Mouse (Mus musculus) limb, embryonic 14.5 days (tissue): ENCODE results near the gene Atad2b. TPM values are rescaled to one million over a fixed set of nuclear protein-coding genes. Genes with fewer than 3 reads are reported as not detected.

Source experiments
- ATAC-seq: fragments of 200-750 bp; cut with Nextera tagmentation; 2 replicates; pipeline ENCODE4 v1.8.0; 2017; ENCODE audit warnings: low read depth, moderate number of reproducible peaks, moderate TSS enrichment; ENCODE audit not compliant: low FRiP score
- DNase-seq: peaks from one replicate; pipeline ENCODE4 v3.0.0-alpha.2; 2015; ENCODE audit warnings: low spot score
- H3K27ac ChIP-seq: fragments of 300-500 bp; sonication (generic); replicated peaks from 2 replicates; pipeline ENCODE4 v1.5.1; 2014; ENCODE audit warnings: low read depth, mild to moderate bottlenecking, low read length, moderate library complexity, mixed read lengths
- H3K27me3 ChIP-seq: fragments of 300-500 bp; sonication (generic); 2 replicates; pipeline ENCODE4 v1.6.1; 2014; ENCODE audit warnings: low read length, mixed read lengths; ENCODE audit not compliant: control insufficient read depth, insufficient read depth
- H3K36me3 ChIP-seq: fragments of 300-500 bp; sonication (generic); 2 replicates; pipeline ENCODE4 v1.6.1; 2014; ENCODE audit warnings: mild to moderate bottlenecking, low read length, moderate library complexity, mixed read lengths; ENCODE audit not compliant: control insufficient read depth, insufficient read depth
- H3K4me1 ChIP-seq: fragments of 300-500 bp; sonication (generic); 2 replicates; pipeline ENCODE4 v1.6.1; 2014; ENCODE audit warnings: antibody characterized with exemption, low read length, mixed read lengths; ENCODE audit not compliant: control insufficient read depth, insufficient read depth
- H3K4me2 ChIP-seq: fragments of 300-500 bp; sonication (generic); replicated peaks from 2 replicates; pipeline ENCODE4 v1.6.1; 2014; ENCODE audit warnings: low read depth, mild to moderate bottlenecking, low read length, moderate library complexity; ENCODE audit not compliant: severe bottlenecking
- H3K4me3 ChIP-seq: fragments of 300-500 bp; sonication (generic); replicated peaks from 2 replicates; pipeline ENCODE4 v1.5.1; 2014; ENCODE audit warnings: low read length
- H3K9ac ChIP-seq: fragments of 300-500 bp; sonication (generic); 2 replicates; pipeline ENCODE4 v1.6.1; 2014; ENCODE audit warnings: mild to moderate bottlenecking, low read depth, low read length, moderate library complexity; ENCODE audit not compliant: severe bottlenecking
- H3K9me3 ChIP-seq: fragments of 300-500 bp; sonication (generic); 2 replicates; pipeline ENCODE4 v1.6.1; 2016; ENCODE audit warnings: low read length; ENCODE audit not compliant: control insufficient read depth
- POLR2A ChIP-seq: fragments of 200-500 bp; IDR thresholded peaks from 2 replicates; pipeline ENCODE4 v1.8.0; 2012; ENCODE audit warnings: inconsistent platforms, mild to moderate bottlenecking, moderate library complexity, borderline replicate concordance; ENCODE audit not compliant: insufficient read depth, insufficient read length; ENCODE audit errors: extremely low read depth
- WGBS: fragments of 180-500 bp; shearing (Covaris S2); extraction: QIAGEN DNeasy Blood & Tissue Kit; methylation state at CpG from one replicate; pipeline ENCODE4 v1.1.7; 2014; 5-methylcytosine and 5-hydroxymethylcytosine counted together
- polyA plus RNA-seq, 2 experiments: library from polyadenylated mRNA; depleted of rRNA in 1 of 2; stranded (reverse) in 1 of 2; unstranded in 1 of 2; fragments of >200 nt; fragmentation: Nextera tagmentation in 1 of 2; extraction: Ambion mirVana in 1 of 2; gene quantifications; 2 replicates each; pipeline versions ENCODE4 v1.2.1 to v1.2.3; 2012 to 2014

Gene Atad2b
- polyA plus RNA-seq, 2 experiments = 16.2 to 23.1 TPM

- Histone ChIP-seq H3K36me3 (peaks cover 51% of the 10 kb centered on the region), H3K4me2 (no peak overlapping the region), H3K4me3 (no peak overlapping the region), H3K27me3 (no peaks in the 10 kb centered on the region), H3K9me3 (no peaks in the 10 kb centered on the region), H3K27ac (no peak overlapping the region), H3K4me1 (peaks cover 5% of the 10 kb centered on the region), H3K9ac (no peak overlapping the region)
- 94% methylated on average over 5 of the region's 5 CpGs for WGBS
- no peak for TF ChIP-seq POLR2A
- DNase-seq (no peak), ATAC-seq (no peak)
Measured at GRCm38 (mm10) chr12:5084714-5085113, 167.6 kb downstream of the Atad2b start.

- Histone ChIP-seq H3K4me1 (peaks cover 5% of the 10 kb centered on the region), H3K4me2 (no peak overlapping the region), H3K27ac (no peak overlapping the region), H3K4me3 (no peak overlapping the region), H3K9ac (no peak overlapping the region), H3K36me3 (peaks cover 52% of the 10 kb centered on the region), H3K27me3 (no peaks in the 10 kb centered on the region), H3K9me3 (no peaks in the 10 kb centered on the region)
- no peak for ATAC-seq
- DNase-seq = peak; percentile 67
- 45% methylated on average over 10 of the region's 10 CpGs for WGBS
- no peak for TF ChIP-seq POLR2A
Measured at GRCm38 (mm10) chr12:5087787-5088519, 170.8 kb downstream of the Atad2b start.

- H3K27ac ChIP-seq = no peak overlapping the region
- ATAC-seq (no peak), DNase-seq (no peak)
- H3K9ac ChIP-seq = no peak overlapping the region
- no peaks in the 10 kb centered on the region for H3K9me3 ChIP-seq
- no peaks in the 10 kb centered on the region for H3K27me3 ChIP-seq
- H3K4me1 ChIP-seq = peaks cover 5% of the 10 kb centered on the region
- H3K4me2 ChIP-seq = no peak overlapping the region
- no peak for TF ChIP-seq POLR2A
- WGBS = 66% methylated on average over 1 of the region's 1 CpGs
- no peak overlapping the region for H3K4me3 ChIP-seq
- peaks cover 45% of the 10 kb centered on the region for H3K36me3 ChIP-seq
Measured at GRCm38 (mm10) chr12:5088639-5089038, 171.5 kb downstream of the Atad2b start.

Other genes with a start within 250 kb of the Atad2b start
- gene Fam228a, start 178.9 kb upstream of the Atad2b start, polyA plus RNA-seq (2012; rRNA removed) = 1.8 and 1.9 TPM in 2 replicates
- 0.55 and 0.77 TPM in 2 replicates for gene Fam228a, start 178.9 kb upstream of the Atad2b start, polyA plus RNA-seq (2014; fragmentation: Nextera tagmentation; extraction: Ambion mirVana)
- 2.4 and 2.7 TPM in 2 replicates for gene Pfn4, start 148.3 kb upstream of the Atad2b start, polyA plus RNA-seq (2012; rRNA removed)
- gene Pfn4, start 148.3 kb upstream of the Atad2b start, polyA plus RNA-seq (2014; fragmentation: Nextera tagmentation; extraction: Ambion mirVana) = 3.8 and 4.8 TPM in 2 replicates
- gene Fam228b, start 148.1 kb upstream of the Atad2b start, polyA plus RNA-seq (2012; rRNA removed) = 8.7 and 8.8 TPM in 2 replicates
- gene Fam228b, start 148.1 kb upstream of the Atad2b start, polyA plus RNA-seq (2014; fragmentation: Nextera tagmentation; extraction: Ambion mirVana) = 4.8 TPM in 2 replicates
- 103 and 179 TPM in 2 replicates for gene Sf3b6, start 99.8 kb upstream of the Atad2b start, polyA plus RNA-seq (2012; rRNA removed)
- 307 and 310 TPM in 2 replicates for gene Sf3b6, start 99.8 kb upstream of the Atad2b start, polyA plus RNA-seq (2014; fragmentation: Nextera tagmentation; extraction: Ambion mirVana)
- 21.0 and 21.7 TPM in 2 replicates for gene Fkbp1b, start 75.8 kb upstream of the Atad2b start, polyA plus RNA-seq (2012; rRNA removed)
- 16.4 and 18.2 TPM in 2 replicates for gene Fkbp1b, start 75.8 kb upstream of the Atad2b start, polyA plus RNA-seq (2014; fragmentation: Nextera tagmentation; extraction: Ambion mirVana)
- 18.2 and 20.1 TPM in 2 replicates for gene Wdcp, start 74.0 kb upstream of the Atad2b start, polyA plus RNA-seq (2012; rRNA removed)
- gene Wdcp, start 74.0 kb upstream of the Atad2b start, polyA plus RNA-seq (2014; fragmentation: Nextera tagmentation; extraction: Ambion mirVana) = 12.6 and 16.2 TPM in 2 replicates
- gene Mfsd2b, start 43.0 kb upstream of the Atad2b start, polyA plus RNA-seq (2012; rRNA removed) = 2.3 and 3.1 TPM in 2 replicates
- gene Mfsd2b, start 43.0 kb upstream of the Atad2b start, polyA plus RNA-seq (2014; fragmentation: Nextera tagmentation; extraction: Ambion mirVana) = 1.7 and 2.2 TPM in 2 replicates
- gene Ubxn2a, start 9.6 kb upstream of the Atad2b start, polyA plus RNA-seq (2012; rRNA removed) = 4.6 and 5.8 TPM in 2 replicates
- gene Ubxn2a, start 9.6 kb upstream of the Atad2b start, polyA plus RNA-seq (2014; fragmentation: Nextera tagmentation; extraction: Ambion mirVana) = 18.2 and 22.9 TPM in 2 replicates